Mouse (Mus musculus): ENCODE results near the gene Hspb6. TPM values are rescaled to one million over a fixed set of nuclear protein-coding genes. Genes with fewer than 3 reads are reported as not detected.

Hspb6 gene
- polyA plus RNA-seq, 1 experiment from 2014 or later: 15.4 TPM

GRCm38 (mm10) chr7:30589435-30590301, 37.7 kb downstream of the Hspb6 start:
- ATAC-seq (ENCODE audit: low FRiP score, low read depth): peak; percentile 55
- Histone ChIP-seq H3K27ac (peak overlapping the region; percentile 93), H3K36me3 (peaks cover 22% of the 10 kb centered on the region), H3K4me1 (peaks cover 22% of the 10 kb centered on the region), H3K9me3 (no peaks in the 10 kb centered on the region), H3K9ac (peak overlapping the region; percentile 99), H3K27me3 (0 out of 2 replicates have a peak, but pooled peaks cover 5% of the 10 kb centered on the region), H3K4me2 (replicated peaks) (peak overlapping the region; percentile 76), H3K4me3 (peak overlapping the region; percentile 97)
- WGBS: 24% methylated on average over 40 of the region's 40 CpGs

GRCm38 (mm10) chr7:30590927-30591604, 39.1 kb downstream of the Hspb6 start:
- H3K4me1 ChIP-seq: peaks cover 22% of the 10 kb centered on the region
- H3K27me3 ChIP-seq: 0 out of 2 replicates have a peak, but pooled peaks cover 8% of the 10 kb centered on the region
- ATAC-seq (ENCODE audit: low FRiP score, low read depth): no peak
- H3K27ac ChIP-seq: no peak overlapping the region
- H3K36me3 ChIP-seq: peaks cover 8% of the 10 kb centered on the region
- H3K9me3 ChIP-seq: no peaks in the 10 kb centered on the region
- H3K4me3 ChIP-seq: no peak overlapping the region
- H3K4me2 ChIP-seq (replicated peaks): no peak overlapping the region
- WGBS: 83% methylated on average over 9 of the region's 9 CpGs
- peak overlapping the region; percentile 45; the same call in 1 of the 2 replicates for H3K9ac ChIP-seq

GRCm38 (mm10) chr7:30591605-30591951, 39.6 kb downstream of the Hspb6 start:
- 54% methylated on average over 4 of the region's 4 CpGs for WGBS
- H3K27me3 ChIP-seq: 0 out of 2 replicates have a peak, but pooled peaks cover 8% of the 10 kb centered on the region
- no peak overlapping the region for H3K4me2 ChIP-seq (replicated peaks)
- peaks cover 20% of the 10 kb centered on the region for H3K4me1 ChIP-seq
- peak overlapping the region; percentile 45; the same call in 1 of the 2 replicates for H3K9ac ChIP-seq
- no peaks in the 10 kb centered on the region for H3K9me3 ChIP-seq
- ATAC-seq (ENCODE audit: low FRiP score, low read depth): no peak
- H3K27ac ChIP-seq: no peak overlapping the region
- peaks cover 3% of the 10 kb centered on the region for H3K36me3 ChIP-seq
- no peak overlapping the region for H3K4me3 ChIP-seq

- Histone ChIP-seq H3K4me2 (replicated peaks) (no peak overlapping the region), H3K4me3 (no peak overlapping the region), H3K27me3 (0 out of 2 replicates have a peak, but pooled peaks cover 8% of the 10 kb centered on the region), H3K9ac (no peak overlapping the region), H3K9me3 (no peaks in the 10 kb centered on the region), H3K4me1 (peaks cover 9% of the 10 kb centered on the region), H3K36me3 (no peaks in the 10 kb centered on the region), H3K27ac (no peak overlapping the region)
- WGBS: 45% methylated on average over 5 of the region's 5 CpGs
- ATAC-seq (ENCODE audit: low FRiP score, low read depth): no peak
Observed at GRCm38 (mm10) chr7:30592772-30593423, 40.9 kb downstream of the Hspb6 start.

GRCm38 (mm10) chr7:30593579-30594509, 41.9 kb downstream of the Hspb6 start:
- H3K27ac ChIP-seq: no peak overlapping the region
- H3K4me2 ChIP-seq (replicated peaks): no peak overlapping the region
- H3K4me3 ChIP-seq: no peak overlapping the region
- H3K9me3 ChIP-seq: no peaks in the 10 kb centered on the region
- ATAC-seq (ENCODE audit: low FRiP score, low read depth): no peak
- 0 out of 2 replicates have a peak, but pooled peaks cover 8% of the 10 kb centered on the region for H3K27me3 ChIP-seq
- WGBS: 76% methylated on average over 10 of the region's 10 CpGs
- no peak overlapping the region for H3K9ac ChIP-seq
- H3K4me1 ChIP-seq: peaks cover 9% of the 10 kb centered on the region
- no peaks in the 10 kb centered on the region for H3K36me3 ChIP-seq

GRCm38 (mm10) chr7:30594510-30595024, 42.6 kb downstream of the Hspb6 start:
- no peak for ATAC-seq (ENCODE audit: low FRiP score, low read depth)
- Histone ChIP-seq H3K4me3 (no peak overlapping the region), H3K27me3 (0 out of 2 replicates have a peak, but pooled peaks cover 8% of the 10 kb centered on the region), H3K9ac (no peak overlapping the region), H3K9me3 (no peaks in the 10 kb centered on the region), H3K27ac (no peak overlapping the region), H3K36me3 (no peaks in the 10 kb centered on the region), H3K4me1 (peaks cover 8% of the 10 kb centered on the region), H3K4me2 (replicated peaks) (no peak overlapping the region)
- 62% methylated on average over 4 of the region's 4 CpGs for WGBS

GRCm38 (mm10) chr7:30596093-30596492, 44.1 kb downstream of the Hspb6 start:
- no peak overlapping the region for H3K4me3 ChIP-seq
- H3K4me1 ChIP-seq: no peaks in the 10 kb centered on the region
- no peak overlapping the region for H3K4me2 ChIP-seq (replicated peaks)
- ATAC-seq (ENCODE audit: low FRiP score, low read depth): no peak
- H3K36me3 ChIP-seq: no peaks in the 10 kb centered on the region
- no peak overlapping the region for H3K27ac ChIP-seq
- H3K9me3 ChIP-seq: no peaks in the 10 kb centered on the region
- no peak overlapping the region for H3K9ac ChIP-seq
- 74% methylated on average over 5 of the region's 5 CpGs for WGBS
- 0 out of 2 replicates have a peak, but pooled peaks cover 8% of the 10 kb centered on the region for H3K27me3 ChIP-seq

- WGBS: 71% methylated on average over 5 of the region's 5 CpGs
- no peaks in the 10 kb centered on the region for H3K36me3 ChIP-seq
- H3K9me3 ChIP-seq: no peaks in the 10 kb centered on the region
- H3K27ac ChIP-seq: no peak overlapping the region
- no peak overlapping the region for H3K9ac ChIP-seq
- H3K27me3 ChIP-seq: 0 out of 2 replicates have a peak, but pooled peaks cover 8% of the 10 kb centered on the region
- no peak for ATAC-seq (ENCODE audit: low FRiP score, low read depth)
- H3K4me1 ChIP-seq: no peaks in the 10 kb centered on the region
- H3K4me2 ChIP-seq (replicated peaks): no peak overlapping the region
- no peak overlapping the region for H3K4me3 ChIP-seq
Observed at GRCm38 (mm10) chr7:30596811-30597210, 44.8 kb downstream of the Hspb6 start.

GRCm38 (mm10) chr7:30598786-30599185, 46.8 kb downstream of the Hspb6 start, which contains the start of gene Zbtb32:
Gene Zbtb32, minus strand, starts transcription at chr7:30598909.
- H3K9ac ChIP-seq: no peak within 1 kb of the TSS
- H3K4me1 ChIP-seq: no peaks in the 10 kb centered on the region
- H3K27ac ChIP-seq: no peak within 1 kb of the TSS
- ATAC-seq (ENCODE audit: low FRiP score, low read depth): no peak
- 87% methylated on average over 12 of the region's 12 CpGs for WGBS
- H3K36me3 ChIP-seq: no peaks in the 10 kb centered on the region
- H3K4me2 ChIP-seq (replicated peaks): no peak within 1 kb of the TSS
- 0 out of 2 replicates have a peak, but pooled peaks cover 6% of the 10 kb centered on the region for H3K27me3 ChIP-seq
- H3K4me3 ChIP-seq: no peak within 1 kb of the TSS
- H3K9me3 ChIP-seq: no peaks in the 10 kb centered on the region

GRCm38 (mm10) chr7:30599933-30600353, 48.0 kb downstream of the Hspb6 start:
- H3K4me3 ChIP-seq: no peak overlapping the region
- H3K27ac ChIP-seq: no peak overlapping the region
- 2% methylated on average over 16 of the region's 16 CpGs for WGBS
- H3K4me2 ChIP-seq (replicated peaks): no peak overlapping the region
- peak; percentile 91 for ATAC-seq (ENCODE audit: low FRiP score, low read depth)
- no peaks in the 10 kb centered on the region for H3K9me3 ChIP-seq
- H3K27me3 ChIP-seq: 0 out of 2 replicates have a peak, but pooled peaks cover under 1% of the 10 kb centered on the region
- no peak overlapping the region for H3K9ac ChIP-seq
- no peaks in the 10 kb centered on the region for H3K4me1 ChIP-seq
- no peaks in the 10 kb centered on the region for H3K36me3 ChIP-seq

- Histone ChIP-seq H3K4me3 (no peak overlapping the region), H3K4me1 (no peaks in the 10 kb centered on the region), H3K9ac (no peak overlapping the region), H3K27me3 (no peaks in the 10 kb centered on the region), H3K4me2 (replicated peaks) (no peak overlapping the region), H3K27ac (no peak overlapping the region), H3K36me3 (no peaks in the 10 kb centered on the region), H3K9me3 (no peaks in the 10 kb centered on the region)
- 70% methylated on average over 7 of the region's 7 CpGs for WGBS
- ATAC-seq (ENCODE audit: low FRiP score, low read depth): no peak
Observed at GRCm38 (mm10) chr7:30600651-30601050, 48.7 kb downstream of the Hspb6 start.
